Mouse (Mus musculus): ENCODE measurements around the gene Bcap29. TPM values are rescaled to one million over a fixed set of nuclear protein-coding genes. Genes with fewer than 3 reads are reported as not detected.
"Not testable (repeated sequence)": the region's sequence is repeated elsewhere in the genome, so short reads cannot be mapped to it uniquely, and the experiment has no call there.

The Bcap29 gene
- 10 to 100 TPM; 34.0 to 34.5 TPM for total RNA-seq (2021)

DNA sequence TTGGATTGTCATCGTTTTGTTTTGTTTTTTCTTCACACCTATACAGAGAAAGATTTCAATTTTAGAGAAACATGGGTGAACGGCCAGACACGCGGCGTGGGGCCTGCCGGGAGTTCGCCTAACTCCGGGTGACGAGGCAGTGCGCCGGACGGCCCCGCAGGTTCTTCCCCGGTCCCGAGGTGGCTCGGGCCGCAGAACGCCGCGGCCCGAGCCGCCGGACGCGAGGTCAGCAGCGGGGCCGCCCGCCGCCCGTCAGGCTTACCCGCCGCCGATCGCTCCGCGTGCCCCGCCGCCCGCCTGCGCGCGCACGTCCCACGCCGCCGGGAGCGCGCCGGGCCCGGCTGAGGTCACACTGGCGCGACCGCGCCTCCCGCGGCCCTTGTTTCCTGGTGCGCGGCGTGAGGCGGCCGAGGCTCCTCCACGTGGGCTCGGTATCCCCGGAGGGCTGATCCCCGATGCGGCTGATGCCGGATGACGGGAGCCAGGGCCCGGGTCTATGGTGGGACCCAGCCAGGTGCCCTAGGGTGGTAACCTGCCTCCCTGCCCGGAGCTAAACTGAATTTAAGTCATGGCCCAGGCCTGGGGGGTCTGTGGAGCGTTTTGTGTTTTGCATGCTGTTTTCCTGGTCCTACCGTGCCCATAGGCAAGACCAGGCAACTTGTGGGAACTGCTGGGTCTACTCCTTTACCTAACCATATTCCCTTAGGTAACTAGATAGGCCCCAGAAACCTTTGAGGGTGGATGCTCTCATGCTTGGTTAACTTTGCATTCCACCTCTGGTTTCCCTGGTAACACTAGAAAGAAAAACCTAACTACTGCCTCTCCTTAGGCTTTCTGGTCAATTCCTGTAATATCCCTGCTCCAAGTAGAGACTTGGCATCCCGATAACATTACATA lies at the start of gene Bcap29:
Gene Bcap29, minus strand, starts transcription at position 316 of the 897 bp plus-strand sequence.
- DNase-seq (ENCODE audit: extremely low spot score in 1 of 2, low spot score in 1 of 2), result peak; percentile 52 to 55

DNA sequence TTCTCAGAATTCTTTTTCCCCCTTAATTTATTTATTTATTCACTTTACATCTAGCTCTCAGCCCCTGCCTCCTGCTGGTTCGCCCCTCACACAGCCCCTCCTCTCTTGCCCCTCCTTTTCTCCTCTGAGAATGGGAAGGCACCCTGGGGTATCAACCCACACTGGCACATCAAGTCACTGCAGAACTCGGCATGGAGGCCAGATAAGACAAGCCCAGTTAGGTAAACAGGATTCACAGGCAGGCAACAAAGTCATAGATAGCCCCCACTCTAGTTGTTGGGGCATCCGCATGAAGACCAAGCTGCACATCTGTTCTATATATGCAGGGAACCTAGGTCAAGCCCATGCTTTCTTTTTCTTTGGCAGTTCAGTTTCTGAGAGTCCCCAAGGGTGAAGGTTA lies 32.7 kb upstream of the Bcap29 start:
- no peak for DNase-seq (ENCODE audit: extremely low spot score in 1 of 2, low spot score in 1 of 2)

DNA sequence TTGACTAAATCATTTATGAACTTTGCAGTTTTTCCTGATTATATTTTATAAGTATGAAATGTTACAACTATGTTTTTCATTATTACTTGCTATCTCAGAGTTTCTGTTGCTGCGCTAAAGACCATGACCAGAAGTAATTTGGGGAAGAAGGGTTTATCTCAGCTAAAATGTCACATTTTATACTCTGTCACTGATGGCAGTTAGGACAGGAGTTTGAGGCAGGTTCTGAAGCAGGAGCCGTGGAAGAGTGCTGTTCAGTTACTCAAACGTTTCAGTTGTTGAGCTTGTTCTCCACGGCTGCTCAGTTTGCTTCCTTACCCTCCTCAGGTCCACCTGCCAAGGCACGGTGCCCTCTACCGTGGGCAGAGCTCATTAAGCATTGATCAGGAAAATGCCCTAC lies 31.5 kb upstream of the Bcap29 start:
- DNase-seq (ENCODE audit: extremely low spot score in 1 of 2, low spot score in 1 of 2), result no peak

DNA sequence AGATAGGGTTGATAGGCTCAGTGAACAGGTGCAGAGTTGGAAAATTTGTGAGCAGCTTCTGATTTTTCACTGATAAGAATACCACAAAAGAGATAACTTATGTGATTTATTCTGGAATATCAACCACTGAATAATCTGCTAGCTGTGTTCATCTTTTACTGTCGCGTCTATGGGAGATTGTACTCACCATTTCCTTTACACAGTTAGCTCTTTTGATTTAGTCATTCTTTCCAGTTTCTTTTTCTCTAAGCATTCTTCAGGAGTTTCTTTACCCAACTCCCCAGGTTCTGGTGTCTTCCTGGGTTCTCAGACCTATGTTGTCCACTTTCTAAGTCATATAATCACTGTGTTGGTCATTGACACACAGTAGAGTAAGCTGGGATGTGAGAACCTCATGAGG lies 22.4 kb upstream of the Bcap29 start:
- no peak for DNase-seq (ENCODE audit: extremely low spot score in 1 of 2, low spot score in 1 of 2)

DNA sequence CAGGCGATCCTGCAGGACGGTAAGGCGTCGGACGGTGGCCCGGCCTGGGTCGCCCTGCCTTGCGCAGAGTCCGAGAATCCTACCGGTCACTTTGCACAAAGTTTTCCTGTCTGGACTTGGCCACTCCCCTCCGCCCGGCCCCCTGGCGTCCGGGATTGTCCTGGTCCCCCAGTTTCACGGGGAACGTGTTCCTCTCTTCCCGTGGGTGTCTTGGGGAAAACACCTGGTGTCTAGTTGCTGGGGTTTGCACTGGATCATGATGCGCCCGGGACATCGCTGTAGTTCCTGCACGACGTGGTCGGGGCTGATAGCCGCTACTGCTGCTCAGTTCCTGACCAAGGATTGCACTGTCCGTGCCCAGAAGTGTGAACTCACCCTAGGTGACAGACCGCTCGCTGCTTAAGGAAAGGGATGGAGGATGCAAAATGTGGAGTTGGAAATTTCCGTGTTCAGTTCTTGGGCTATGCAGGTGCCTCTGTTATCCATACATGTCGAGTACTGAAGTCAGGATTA lies 20.6 kb upstream of the Bcap29 start:
- DNase-seq (ENCODE audit: extremely low spot score in 1 of 2, low spot score in 1 of 2), result no peak

DNA sequence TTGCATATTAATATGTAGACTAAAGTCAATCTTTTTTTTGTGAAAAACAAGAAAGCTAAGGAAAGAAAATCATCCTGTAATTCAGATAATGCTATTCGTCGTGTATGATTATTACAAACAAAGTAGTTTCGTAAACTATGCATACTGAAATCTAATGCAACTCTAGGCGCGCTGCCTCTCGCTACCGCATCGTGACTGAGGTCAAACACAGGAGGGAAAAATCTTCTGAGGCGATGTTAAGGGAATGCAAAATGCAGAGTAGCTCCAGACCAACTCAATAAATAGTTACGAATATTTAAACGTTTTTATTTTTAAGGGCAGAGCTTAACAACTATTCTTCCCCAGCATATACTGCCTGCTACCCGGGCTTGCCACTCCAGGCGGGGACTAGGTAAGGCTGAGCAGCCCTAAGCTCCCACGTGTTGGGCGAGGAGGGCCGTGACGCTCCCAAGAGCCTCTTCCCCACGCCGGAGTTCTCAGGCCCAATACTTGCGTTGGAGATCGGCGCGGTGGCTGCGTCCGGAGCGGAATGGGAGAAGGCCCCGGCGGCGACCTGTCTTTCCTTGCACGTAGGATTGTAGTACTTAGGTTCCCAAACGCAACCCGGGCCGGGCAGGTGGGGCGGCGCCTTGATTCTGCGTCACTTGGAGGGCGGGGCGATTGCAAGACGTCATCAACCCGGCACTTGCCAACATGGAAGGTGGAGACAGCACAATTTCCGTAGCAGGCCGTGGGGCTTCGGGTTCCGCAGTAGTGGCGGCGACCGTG lies 19.9 kb upstream of the Bcap29 start, which contains the start of the genes Dus4l and Cog5:
Gene Dus4l, minus strand, starts transcription at position 630 of the 768 bp plus-strand sequence.
Gene Cog5, plus strand, starts transcription at position 673 of the 768 bp plus-strand sequence.
- DNase-seq (ENCODE audit: extremely low spot score in 1 of 2, low spot score in 1 of 2), result peak; percentile 98 to 100

DNA sequence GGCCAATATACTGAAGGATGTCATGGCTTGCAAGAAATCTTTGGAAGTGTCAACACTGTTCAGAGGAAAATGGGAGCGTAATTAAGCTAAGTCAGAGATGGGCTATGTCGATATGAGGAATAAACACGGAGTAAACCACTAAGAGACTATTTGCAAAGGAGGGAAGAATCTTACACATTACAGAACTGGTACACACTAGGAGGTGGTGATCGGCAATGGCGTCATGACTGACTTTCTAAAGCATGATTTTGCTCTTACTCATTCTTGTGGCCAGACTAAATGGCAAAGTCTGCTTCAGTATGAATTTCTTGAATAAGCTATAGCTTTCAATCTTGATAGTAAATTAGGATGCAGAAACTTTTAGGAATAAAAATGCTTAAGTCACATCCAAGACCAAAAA lies 19.2 kb upstream of the Bcap29 start:
- DNase-seq (ENCODE audit: extremely low spot score in 1 of 2, low spot score in 1 of 2), result no peak

DNA sequence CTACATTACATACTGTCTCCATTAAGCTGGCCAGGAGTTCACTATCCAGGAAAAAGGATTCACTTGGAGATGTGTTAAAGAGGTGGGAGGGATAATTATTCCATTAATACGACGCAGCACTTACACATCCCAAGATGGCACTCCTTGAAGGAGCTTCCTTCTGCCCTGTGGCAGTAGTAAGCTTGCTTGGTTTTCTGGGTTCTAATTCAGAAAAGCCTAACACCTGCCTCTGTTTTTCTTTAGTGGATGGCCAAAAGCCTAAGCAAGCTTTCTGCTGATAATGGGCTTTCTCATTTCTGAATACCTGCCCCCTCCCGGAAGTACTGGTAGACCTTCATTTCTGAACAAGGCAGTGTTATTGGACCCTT lies 766 bp upstream of the Bcap29 start:
- no peak for DNase-seq (ENCODE audit: extremely low spot score in 1 of 2, low spot score in 1 of 2)

DNA sequence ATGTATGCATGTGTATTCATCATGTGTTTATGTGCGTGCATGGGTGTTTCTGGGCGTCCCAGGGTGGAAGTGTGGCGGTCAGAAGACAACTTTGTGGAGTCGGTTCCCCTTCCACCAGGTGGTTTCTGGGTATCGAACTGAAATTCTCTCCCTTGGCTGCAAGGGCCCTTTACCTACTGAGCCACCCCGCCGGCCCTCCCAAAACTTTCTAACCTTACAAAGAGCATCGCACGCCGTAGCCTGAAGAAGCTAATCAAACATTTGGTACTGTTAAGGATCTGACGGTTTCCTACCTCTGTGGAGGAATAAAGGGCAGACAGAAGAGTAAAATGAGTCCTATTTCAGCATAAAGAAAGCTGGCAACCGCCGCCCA lies 502 bp downstream of the Bcap29 start:
- DNase-seq (ENCODE audit: extremely low spot score in 1 of 2, low spot score in 1 of 2), result peak in 1 of 2 experiments; percentile 17

DNA sequence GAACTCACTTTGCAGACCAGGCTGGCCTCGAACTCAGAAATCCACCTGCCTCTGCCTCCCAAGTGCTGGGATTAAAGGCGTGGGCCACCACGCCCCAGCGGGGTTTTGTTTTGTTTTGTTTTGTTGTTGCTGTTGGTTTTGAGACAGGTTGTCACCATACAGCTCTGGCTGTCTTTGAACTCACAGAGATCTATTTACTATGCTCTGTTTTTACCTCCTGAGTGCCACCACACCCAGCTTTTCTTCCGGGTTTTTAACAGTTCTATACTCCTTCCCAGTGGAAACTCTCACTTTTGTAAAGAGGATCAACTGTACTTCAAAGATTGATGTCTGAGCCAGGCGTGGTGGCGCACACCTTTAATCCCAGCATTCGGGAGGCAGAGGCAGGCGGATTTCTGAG lies 6.1 kb downstream of the Bcap29 start:
- DNase-seq (ENCODE audit: extremely low spot score in 1 of 2, low spot score in 1 of 2), result not testable (repeated sequence)

DNA sequence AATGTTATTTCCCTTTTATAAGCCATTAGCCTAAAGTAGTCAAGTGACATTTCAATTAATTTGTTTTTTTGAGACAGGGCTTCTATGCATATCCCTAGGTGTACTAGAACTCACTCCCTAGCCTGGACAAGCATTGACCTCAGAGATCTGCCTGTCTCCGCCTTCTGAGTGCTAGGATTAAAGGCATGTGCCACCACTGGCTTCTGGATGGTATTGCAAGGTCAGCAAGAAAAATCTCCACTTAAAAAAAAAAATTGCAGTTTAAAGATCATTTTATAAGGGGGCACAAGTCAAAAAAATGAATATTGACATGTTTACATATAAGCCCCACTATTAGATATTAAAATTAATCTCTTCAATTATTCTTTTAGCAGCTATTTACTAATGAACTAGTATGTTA lies 9.4 kb downstream of the Bcap29 start:
- DNase-seq (ENCODE audit: extremely low spot score in 1 of 2, low spot score in 1 of 2), result no peak

DNA sequence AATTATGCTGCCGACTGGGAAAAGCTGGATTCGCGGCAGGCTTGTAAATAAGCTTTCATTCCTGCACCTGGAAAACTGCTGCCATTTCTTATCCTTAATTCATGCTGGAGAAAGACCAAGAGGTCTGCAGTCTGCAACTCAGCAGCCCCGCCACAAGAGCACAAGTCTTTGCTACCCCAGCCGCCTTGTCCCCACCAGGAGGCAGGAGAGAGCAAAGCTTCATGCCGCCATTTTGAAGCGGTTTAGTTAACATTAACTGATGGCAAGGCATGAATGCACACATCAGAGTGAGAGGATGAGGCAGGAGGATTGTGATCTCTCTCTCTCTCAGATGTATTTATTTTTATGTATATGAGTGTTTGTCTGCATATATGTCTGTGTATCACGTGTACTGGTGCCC lies 14.4 kb downstream of the Bcap29 start:
- no peak for DNase-seq (ENCODE audit: extremely low spot score in 1 of 2, low spot score in 1 of 2)

DNA sequence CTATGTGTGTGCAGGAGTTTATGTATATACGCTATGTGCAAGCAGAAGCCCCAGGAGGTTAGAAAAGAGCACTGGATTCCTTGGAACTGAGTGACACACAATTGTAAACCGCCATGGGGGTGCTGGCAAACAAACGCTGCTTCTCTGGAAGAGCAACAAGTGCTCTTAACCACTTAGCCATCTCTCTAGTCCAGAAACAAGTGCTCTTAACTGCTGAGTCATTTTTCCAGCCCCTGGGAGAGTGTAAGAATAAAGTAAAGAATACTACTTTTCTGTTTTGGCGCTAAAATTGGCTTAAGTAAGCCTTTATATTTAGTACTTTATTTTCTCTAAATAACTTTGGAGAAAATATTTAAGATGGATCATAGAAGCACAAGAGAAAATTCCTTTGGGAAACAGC lies 21.1 kb downstream of the Bcap29 start:
- no peak for DNase-seq (ENCODE audit: extremely low spot score in 1 of 2, low spot score in 1 of 2)

DNA sequence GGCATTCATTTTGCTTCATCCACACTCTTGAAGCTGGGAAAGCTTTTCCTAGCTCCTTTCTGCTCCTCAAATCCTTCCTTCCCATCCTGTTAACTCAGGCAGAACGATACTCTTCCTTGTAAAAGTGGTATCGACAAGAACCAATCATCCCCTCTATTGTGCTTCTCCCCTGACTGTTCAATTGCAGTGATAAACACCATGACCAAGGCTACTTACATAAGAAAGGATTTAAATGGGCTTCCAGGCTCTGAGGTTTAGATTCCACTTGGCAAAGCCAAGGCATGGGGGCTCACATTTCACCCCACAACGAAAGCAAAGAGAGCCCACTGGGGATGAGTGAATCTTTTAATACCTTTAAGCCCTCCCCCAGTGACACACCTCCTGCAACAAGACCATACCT lies 26.3 kb downstream of the Bcap29 start:
- DNase-seq (ENCODE audit: extremely low spot score in 1 of 2, low spot score in 1 of 2), result no peak

DNA sequence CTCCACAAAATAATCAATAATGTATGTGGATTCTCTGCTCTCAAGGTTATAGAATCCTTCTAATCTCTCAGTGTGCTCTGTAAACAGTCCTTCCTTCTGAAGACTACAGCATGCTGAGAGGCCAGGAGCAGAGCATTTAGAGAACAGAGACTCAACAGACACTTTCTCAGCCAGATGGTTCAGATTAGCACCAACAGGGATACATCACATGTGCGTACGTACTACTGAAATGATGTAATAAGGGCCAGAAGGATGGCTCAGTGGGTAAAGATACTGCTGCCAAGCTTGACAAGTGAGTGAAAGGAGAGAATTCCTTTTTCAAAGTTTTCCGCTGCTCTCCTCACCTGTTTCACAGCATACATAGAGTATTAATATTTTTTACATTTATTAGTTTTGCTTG lies 29.6 kb downstream of the Bcap29 start:
- DNase-seq (ENCODE audit: extremely low spot score in 1 of 2, low spot score in 1 of 2), result no peak

DNA sequence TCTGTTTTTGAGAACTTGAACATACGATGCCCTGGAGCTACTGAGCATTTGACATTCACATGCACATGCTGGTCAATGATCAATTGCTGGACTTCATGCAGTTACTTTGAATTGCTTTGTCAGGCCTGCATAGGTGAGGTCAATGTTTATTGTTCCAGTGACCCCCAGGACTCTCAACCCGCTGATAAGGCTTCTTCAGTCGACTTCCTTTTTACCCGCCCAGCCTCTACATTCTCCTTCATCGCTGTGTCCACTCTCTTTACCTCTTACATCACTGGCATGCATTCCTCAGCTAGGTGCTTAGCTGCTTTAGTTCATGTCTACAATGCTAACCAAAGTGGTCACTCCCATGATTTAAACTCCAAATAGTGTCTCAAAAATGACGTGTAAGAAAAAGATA lies 30.9 kb downstream of the Bcap29 start:
- no peak for DNase-seq (ENCODE audit: extremely low spot score in 1 of 2, low spot score in 1 of 2)

DNA sequence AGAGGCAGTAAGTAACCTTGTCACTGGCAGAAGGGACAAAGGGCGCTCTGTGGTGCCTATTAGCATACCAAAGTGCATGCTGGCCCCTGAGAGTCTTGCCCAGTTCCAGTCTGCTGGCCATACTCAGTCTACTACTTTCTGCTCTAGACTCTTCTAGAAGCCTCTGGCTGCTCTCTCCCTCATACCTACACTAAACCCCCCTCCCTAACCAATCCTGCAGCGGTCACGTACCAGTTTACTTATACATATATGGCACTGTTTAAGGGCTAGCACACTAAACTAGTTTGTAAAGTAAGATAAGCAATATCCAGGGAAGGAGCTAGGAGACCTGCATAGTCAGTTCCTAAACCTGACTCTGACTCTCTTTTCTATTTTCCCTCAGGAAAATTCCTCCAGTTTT lies 40.2 kb downstream of the Bcap29 start:
- DNase-seq (ENCODE audit: extremely low spot score in 1 of 2, low spot score in 1 of 2), result no peak

DNA sequence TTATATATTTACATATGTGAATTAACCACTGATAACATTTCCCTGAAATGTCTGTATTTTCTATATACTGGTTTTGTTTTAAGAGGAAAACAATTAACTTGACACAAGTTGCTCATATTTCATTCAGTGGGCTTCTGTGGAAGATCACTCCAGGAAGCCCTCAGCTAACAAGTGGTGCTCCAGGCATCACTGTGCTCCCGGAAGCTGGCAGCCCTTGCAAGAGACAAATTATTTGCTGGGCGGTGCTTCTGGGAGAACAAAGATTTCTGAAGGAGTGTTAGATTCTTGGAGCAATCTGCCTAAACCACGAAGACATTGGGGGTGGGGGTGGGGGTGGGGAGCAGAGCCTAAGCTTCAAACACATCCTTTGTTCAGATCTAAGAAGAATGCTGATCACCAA lies 42.4 kb downstream of the Bcap29 start:
- no peak for DNase-seq (ENCODE audit: extremely low spot score in 1 of 2, low spot score in 1 of 2)

DNA sequence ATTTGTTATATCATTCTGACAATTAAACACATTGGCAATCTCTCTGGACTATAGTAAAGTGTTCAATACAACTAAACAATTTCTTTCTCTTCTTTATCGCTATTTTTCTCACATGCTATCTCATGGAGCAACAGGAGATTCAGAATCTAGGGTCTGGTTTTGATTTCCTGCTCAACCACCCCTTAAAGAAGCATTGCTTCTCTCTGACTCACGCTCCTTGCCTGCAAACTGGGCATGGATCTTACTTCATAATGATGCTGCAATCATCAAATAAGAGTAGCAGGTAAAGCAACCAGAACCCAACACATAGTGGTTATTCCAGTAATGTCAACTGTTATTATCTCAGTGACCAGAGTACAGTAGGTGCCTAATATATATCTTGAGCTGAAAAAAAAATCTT lies 50.7 kb downstream of the Bcap29 start:
- DNase-seq (ENCODE audit: extremely low spot score in 1 of 2, low spot score in 1 of 2), result no peak

DNA sequence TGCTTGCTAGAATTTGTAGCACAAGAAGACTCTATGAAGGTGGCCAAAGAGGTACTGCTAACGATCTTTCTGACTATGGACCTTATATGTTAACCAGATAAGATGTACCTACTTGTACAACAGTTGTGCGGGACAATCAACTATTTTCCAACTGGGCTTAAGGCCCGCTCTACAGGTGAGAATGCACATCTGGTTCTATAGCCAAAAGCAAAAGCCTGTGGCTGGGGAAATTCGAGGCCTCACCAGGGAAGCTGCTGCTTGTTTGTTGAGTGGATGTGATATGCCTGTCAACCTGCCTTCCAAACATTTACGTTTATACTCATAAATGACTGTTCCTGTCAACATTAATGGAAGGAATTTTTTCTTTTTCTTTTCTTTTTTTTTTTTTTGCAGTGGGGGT lies 52.4 kb downstream of the Bcap29 start:
- DNase-seq (ENCODE audit: extremely low spot score in 1 of 2, low spot score in 1 of 2), result no peak

DNA sequence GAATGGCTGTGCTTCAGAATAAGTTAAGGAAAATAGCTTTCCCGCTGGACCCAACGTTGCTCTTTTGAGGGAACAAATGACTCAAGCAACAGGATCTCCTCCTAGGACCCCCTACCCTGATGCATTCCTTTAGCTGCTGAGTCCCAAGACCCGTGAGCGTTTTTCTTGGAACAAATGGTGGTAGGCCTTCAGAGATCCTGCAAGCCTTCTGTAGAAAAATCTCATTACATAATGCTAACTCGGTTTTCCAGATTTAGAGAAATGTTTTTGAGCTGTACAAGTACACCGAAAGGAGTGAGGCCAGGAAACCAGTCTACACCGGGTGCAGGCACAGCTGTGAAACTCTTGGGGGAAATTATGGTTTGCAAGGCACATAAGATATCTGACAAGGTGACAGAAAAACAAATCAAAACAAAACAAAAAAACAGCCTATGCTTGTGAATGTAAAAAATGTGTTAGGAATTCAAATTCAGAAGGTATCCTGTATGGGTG lies 53.1 kb downstream of the Bcap29 start:
- no peak for DNase-seq (ENCODE audit: extremely low spot score in 1 of 2, low spot score in 1 of 2)

Measured in layer of hippocampus, postnatal 25 days (tissue).